Mouse (Mus musculus) brown adipose tissue, adult 24 weeks (tissue): ENCODE measurements around the gene Rbfox3. TPM values are rescaled to one million over a fixed set of nuclear protein-coding genes. Genes with fewer than 3 reads are reported as not detected.

Source experiments
- H3K27ac ChIP-seq: fragments of 200-500 bp; replicated peaks from 2 replicates; pipeline ENCODE4 v1.5.1; 2012; ENCODE audit warnings: low read depth, mild to moderate bottlenecking, low read length
- H3K4me1 ChIP-seq: fragments of 200-500 bp; 2 replicates; pipeline ENCODE4 v1.6.1; 2012; ENCODE audit warnings: low read length, mixed read lengths; ENCODE audit not compliant: control insufficient read depth, insufficient read depth, insufficient read length
- H3K4me3 ChIP-seq: fragments of 200-500 bp; 2 replicates; pipeline ENCODE4 v1.5.1; 2012; ENCODE audit warnings: low read depth, mild to moderate bottlenecking, low read length, moderate library complexity; ENCODE audit not compliant: insufficient read depth
- polyA plus RNA-seq: library from polyadenylated mRNA; stranded (reverse); fragments of >200 nt; gene quantifications from 2 replicates; pipeline ENCODE4 v1.2.4, GENCODE M21; 2012; ENCODE audit not compliant: missing spikeins, insufficient read depth, insufficient read length

Gene Rbfox3
- polyA plus RNA-seq, 1 experiment = not detected

DNA sequence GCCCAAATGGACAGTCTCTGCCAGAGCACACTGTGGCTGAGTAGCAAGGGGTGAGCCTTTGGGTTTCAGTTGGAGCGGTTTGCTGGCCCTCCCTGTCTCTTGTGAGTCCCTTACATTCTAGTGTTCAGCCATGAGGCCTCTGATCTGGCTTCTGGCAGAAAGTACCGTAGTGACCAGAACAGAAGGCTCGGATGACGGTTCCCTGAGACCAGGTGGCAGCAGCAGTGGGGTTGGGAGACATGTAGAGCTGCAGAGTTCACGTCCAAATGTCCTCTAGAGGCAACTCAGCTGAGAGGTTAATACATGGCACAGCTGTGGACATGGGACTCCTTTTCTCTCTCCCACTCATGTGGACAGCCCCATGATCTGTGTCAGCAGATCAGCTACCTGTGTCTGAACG, 404.3 kb downstream of the Rbfox3 start:
- Histone ChIP-seq H3K4me3 (no peak overlapping the region), H3K4me1 (no peaks in the 10 kb centered on the region), H3K27ac (no peak overlapping the region)

DNA sequence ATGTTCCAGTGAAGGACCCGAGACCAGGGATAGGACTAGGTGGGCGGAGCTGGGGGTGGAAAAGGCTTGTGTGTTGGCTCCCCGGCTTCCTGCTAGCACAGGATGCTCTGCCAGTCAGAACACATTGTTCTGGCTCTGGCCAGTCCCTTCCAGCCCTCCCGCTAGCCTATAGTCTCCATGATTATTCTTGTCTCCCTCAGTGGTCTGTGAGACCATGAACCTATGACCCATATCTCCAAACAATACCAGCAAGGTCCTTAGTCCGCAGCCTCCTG, 407.3 kb downstream of the Rbfox3 start:
- Histone ChIP-seq H3K27ac (no peak overlapping the region), H3K4me3 (no peak overlapping the region), H3K4me1 (no peaks in the 10 kb centered on the region)

DNA sequence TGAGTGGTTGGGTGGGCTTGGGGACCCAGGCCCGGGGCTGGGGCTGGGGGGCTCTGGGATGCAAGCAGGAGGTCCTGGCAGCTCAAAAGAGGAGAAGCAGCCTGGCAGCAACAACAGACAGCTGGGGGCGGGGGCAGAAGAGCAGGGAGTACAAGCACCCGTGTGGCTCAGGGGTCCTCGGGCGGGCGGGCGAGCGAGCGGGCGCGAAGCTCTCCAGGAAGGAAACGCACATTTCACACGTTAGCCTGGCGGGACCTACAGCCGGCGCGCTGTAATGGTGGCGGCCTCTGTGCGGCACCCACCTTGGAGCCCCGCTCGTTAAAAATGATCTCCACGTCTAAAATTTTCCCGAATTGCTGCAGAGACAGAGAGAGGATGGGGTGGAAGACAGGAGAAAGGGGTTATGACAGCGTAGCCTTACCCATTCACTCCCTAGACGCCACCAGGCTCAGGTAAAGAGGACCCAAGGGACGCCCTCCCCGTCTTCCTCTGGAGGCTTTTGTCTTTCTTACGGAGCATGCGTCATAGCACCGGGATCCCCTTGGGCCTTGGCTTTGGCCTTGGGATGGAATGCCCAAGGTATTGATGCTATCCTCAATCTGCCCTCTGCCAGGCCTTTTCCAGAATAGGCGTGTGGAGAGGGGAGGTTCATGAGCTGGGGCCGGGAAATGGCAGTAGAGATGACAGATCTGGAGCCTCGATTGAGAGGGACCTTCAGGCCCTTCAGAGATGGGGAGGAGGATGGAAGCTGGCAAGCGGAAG, 407.8 kb downstream of the Rbfox3 start:
- Histone ChIP-seq H3K4me3 (no peak overlapping the region), H3K27ac (no peak overlapping the region), H3K4me1 (no peaks in the 10 kb centered on the region)

DNA sequence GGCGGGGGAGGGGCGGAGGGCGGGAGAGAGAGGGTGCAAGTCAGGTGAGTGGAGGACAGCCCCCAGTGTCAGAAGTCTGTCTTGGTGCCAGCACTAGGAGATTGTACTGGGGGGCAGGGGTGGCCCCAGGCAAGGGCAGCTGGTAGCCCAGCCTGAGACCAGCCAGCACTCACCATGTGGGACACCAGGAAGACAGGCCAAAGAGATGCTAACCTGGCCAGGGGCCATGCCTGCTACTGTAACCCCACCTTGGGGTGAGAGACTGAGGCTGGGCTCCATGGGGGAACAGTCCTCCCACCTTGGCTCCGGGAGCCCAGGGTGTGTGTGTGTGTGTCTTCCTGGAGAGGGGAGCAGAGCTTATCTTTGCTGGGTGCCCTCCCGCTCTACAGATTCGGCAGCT, 408.4 kb downstream of the Rbfox3 start:
- Histone ChIP-seq H3K4me1 (no peaks in the 10 kb centered on the region), H3K4me3 (no peak overlapping the region), H3K27ac (no peak overlapping the region)

DNA sequence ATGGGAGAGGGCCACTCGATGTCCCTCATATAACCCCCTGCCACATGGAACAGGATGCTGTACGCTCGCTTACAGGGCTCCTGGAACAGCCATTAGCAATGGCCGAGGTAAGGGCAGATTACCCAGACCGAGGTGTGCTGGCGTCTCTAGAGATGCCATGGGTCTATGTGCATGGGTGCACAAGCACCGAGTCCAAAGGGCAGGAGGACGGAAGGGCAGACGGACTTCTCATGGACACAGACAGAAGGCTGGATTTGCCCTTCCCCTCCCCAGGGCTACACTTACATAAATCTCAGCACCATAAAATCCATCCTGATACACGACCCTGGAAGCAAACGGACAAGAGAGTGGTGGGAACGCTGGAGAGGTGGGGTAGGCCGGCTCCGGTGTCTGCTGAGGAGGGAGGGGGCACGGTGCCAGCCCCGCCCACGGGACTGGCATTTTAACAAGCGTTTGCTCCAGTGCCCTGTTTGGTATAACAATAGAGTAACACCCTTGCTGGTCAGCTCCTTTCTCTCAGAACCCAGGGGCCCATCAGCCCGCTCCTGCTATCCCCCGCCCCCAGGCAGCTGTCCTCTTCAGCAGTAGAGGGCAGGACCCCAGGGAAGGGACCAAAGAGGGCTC, 415.2 kb downstream of the Rbfox3 start:
- Histone ChIP-seq H3K4me1 (no peaks in the 10 kb centered on the region), H3K4me3 (no peak overlapping the region), H3K27ac (no peak overlapping the region)

DNA sequence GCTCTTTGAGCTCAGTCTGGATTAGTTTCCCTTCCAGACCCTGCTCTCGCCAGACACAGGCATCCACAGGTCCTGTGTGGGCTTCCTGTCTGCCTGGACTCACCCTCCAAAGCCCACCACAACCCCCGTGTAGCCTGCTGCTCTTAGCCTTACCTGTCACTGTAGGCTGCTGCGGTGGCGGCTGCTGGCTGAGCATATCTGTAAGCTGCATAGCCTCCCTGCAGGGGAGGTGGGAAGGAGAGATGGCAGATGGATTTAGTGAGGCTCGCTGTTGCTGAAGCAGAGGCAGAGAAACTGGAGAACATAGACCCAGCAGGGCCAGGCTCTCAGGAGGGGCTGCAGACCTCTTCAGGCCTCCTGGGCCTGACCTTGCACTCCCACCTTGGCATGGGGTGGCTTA, 416.3 kb downstream of the Rbfox3 start:
- no peak overlapping the region for H3K27ac ChIP-seq
- no peak overlapping the region for H3K4me3 ChIP-seq
- no peaks in the 10 kb centered on the region; the same call in 1 of the 2 replicates for H3K4me1 ChIP-seq

DNA sequence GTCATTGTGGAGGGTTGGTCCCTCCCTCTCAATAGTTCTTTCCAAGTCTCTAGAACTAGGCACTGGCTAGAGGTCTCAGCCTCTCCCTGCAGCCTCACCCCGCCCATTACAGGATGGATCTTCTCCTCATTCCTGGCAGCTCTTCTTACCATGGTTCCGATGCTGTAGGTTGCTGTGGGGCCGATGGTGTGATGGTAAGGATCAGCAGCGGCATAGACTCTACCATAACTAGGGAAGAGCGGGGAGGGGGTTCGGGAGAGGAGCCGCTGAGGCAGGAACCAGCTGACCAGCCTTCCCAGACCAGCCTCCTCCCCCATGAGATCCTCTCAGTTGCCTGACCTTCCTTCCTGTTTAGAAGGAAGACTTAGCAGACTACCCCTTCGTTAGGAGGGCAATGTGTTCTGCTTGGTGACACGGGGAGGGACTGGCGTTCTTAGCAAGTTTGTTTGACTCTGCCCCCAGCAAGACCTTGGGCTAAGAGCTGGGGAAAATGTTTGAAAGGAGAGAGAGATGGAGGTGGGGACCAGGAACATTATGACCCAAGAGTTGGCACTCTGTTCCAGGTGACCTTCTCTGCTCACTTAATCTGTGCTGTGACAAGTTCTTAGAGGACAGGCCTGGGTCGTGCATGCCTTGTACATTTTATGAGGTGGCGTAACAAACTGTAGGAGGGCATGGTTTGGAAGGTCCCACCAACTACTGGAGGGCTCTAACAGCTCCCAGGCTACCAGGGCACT, 417.2 kb downstream of the Rbfox3 start:
- no peaks in the 10 kb centered on the region; the same call in 1 of the 2 replicates for H3K4me1 ChIP-seq
- no peak overlapping the region for H3K4me3 ChIP-seq
- no peak overlapping the region for H3K27ac ChIP-seq

DNA sequence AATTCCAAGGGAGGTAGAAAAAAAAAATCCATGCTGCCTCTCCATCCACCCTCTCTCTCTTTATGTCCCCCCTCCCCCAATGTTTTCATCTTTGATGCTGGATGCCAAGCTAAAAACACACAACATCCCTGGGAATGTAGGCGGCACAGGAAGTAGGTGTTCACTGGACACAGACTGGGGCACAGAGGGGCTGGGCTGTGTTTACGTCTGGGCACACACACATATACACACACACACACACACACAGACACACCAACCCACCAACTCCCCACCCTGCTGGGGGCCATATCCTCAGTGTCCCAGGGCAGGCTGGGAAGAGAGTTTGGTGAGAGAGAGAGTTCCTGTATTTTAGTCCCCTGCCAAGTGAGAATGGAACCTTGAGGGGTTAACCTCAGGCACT, 417.9 kb downstream of the Rbfox3 start:
- Histone ChIP-seq H3K4me3 (no peak overlapping the region), H3K4me1 (no peaks in the 10 kb centered on the region; the same call in 1 of the 2 replicates), H3K27ac (no peak overlapping the region)

DNA sequence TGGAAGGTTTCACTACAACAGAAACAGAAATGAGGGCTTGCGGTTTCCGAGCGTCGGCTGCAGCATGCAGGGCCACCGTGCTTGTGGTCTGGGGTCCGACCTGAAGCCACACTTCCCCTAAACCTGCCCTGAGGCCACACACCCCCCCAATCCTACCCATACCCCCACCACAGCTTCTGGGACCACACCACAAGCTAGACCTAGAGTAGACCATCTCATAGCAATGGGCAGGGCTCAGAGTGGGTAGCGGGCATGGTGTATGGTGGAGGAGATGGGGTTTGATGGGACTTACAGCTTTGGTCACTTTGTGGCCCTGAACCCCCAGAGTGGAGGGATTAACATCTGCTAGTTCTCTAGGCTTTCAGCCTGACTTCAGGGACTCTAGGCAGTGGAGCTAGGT, 420.2 kb downstream of the Rbfox3 start:
- H3K4me3 ChIP-seq = no peak overlapping the region
- H3K4me1 ChIP-seq = no peaks in the 10 kb centered on the region; the same call in 1 of the 2 replicates
- H3K27ac ChIP-seq = no peak overlapping the region

DNA sequence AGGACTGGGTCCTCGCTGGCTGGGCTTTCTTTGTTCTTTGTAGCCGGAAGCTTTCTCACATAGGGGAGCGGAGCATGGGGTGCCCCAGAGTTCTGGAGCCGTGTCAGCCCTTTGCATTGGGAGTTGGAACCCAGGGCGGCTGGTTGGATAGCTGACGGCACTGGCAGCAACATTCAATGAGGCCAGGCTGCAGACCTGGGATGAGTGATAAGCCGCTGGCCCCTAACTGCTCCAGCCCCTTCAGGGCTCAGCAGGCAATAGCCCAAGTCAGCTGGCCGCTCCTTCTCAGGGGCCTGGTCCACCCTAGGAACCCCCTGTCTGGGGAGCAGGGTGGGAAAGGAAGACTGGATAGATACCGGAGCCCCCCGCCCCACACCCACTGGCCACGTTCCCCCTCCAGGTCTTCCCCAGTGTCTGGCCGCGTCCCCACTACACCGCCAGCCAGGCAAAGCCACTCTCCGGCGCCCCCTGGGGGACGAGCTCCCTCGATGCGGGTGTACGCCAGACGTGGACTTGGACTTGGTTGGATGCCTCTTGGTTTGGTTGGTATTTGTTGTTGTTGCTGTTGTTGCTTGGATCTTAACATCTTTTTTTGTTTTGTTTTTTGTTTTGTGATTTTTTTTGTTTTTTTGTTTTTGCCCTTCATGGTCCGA, 420.7 kb downstream of the Rbfox3 start:
- Histone ChIP-seq H3K4me3 (no peak overlapping the region), H3K4me1 (no peaks in the 10 kb centered on the region; the same call in 1 of the 2 replicates), H3K27ac (no peak overlapping the region)

DNA sequence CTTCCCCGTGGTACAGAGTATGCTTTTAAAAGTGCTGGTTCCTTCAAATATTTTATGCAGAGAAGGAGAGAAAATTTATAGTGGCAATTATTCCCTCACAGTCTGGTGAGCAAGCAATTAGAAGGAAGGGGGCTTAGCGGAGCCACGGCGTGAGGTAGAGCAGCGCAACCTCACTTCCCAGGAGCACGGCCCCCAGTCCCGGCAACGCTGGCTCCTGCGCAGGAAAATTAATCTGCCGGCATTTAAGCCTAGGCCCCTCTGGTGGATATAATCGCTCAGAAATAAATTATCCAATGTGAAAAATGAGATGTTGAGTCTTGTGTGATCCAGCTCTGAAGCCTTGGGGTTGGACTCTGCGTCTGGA, 422.5 kb downstream of the Rbfox3 start:
- Histone ChIP-seq H3K4me1 (no peaks in the 10 kb centered on the region; the same call in 1 of the 2 replicates), H3K27ac (no peak overlapping the region), H3K4me3 (no peak overlapping the region)

DNA sequence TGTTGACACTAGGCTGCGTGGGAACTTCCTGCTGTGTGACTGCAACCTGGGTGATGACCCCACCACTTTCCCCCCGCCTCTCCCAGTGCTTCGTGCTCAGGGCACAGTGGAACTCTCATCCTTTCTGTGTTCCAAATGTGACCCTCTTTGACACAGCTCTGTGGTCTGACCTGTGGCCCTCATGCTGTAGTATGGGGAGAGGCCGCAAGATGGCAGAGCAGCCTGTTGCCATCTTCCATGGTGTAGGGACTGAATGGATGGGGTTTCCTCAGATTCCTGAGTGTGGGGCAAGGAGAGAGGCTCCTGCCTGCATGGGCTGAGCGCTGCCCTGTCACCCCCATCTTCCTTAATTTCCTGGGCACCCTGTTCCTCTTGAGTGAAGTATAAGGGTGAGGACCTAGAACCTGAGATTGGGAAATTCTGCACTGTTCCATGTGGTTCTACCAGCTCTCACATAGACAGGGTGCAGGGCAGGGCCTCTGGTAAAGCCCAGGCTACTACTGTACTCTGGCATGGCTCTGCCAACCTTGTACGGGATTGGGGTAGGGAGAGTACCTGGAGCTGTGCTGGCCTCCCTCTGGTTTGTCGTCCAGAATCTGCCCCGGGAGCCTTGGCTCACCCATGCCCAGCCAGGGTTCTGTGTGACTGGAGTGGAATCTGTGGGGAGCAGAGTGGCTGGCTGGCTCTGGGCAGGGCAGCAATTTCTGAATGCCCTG, 423.0 kb downstream of the Rbfox3 start:
- H3K4me1 ChIP-seq = no peaks in the 10 kb centered on the region; the same call in 1 of the 2 replicates
- no peak overlapping the region for H3K4me3 ChIP-seq

DNA sequence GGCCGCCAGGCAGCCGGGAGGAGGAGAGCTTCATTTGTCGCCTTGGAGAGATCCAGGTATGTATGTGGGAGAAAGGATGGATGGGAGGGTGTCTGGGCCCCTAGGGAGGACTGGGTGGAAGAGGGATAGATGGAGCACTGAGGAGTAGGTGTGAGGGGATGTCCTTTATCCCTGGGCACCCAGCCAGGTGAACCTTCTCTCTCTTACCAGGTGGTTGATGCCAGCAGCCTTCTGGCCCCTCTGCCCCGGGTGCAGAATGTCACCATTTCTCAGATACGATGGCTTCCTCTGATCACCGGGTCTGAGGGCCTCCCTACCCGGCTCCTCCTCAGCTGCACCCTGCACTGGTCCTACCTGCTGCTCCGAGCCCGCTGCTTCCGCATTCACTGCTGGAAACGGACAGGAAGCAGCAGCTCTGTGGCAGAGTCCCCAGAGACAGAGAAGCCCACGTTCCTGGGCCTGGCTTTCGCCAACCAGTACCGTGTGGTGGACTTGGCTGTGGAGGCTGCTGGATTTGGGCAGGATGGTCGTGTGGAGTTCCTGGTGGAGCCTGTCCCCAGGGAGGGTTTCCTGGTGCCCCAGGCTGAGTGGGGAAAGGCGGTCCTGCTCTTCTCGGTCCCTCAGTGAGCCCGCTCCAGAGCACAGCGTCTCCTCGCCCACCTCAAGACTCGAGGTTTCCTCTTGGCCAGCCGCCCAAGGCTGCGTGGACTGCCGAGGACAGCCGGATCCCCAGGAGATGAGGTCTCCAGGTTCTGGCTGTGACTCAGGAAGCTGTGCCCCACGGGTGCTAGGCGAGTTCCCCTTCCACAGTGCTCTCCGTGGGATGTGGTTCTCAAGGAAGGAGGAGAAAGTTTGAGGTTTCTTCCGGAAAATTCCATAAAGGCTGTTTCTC, 424.3 kb downstream of the Rbfox3 start:
- 0 out of 2 replicates have a peak overlapping the region, but pooled peaks have one; percentile 5 for H3K27ac ChIP-seq
- peak overlapping the region; percentile 21 for H3K4me3 ChIP-seq
- no peaks in the 10 kb centered on the region; the same call in 1 of the 2 replicates for H3K4me1 ChIP-seq

More for the DNA sequence above, 423.0 kb downstream of the Rbfox3 start:
- no peak overlapping the region for H3K27ac ChIP-seq

DNA sequence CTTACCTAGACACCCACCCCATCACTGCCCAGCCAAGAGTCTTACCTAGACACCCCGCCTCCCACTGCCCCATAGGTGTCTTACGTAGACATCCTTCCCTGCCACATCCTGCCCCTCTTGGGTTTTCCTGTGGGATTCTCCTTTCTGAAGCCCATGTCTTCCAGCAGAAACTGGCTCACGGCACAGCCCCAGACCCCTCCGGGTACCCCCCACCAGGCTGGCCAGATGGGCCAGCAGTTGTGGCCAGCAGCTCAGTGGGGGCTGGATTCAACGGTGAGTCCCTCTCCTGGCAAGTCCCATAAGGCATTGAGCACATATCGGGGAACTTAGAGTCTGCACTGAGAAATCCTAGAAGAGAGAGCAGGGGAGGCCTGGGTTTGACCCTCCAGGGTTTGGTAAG, 425.1 kb downstream of the Rbfox3 start:
- Histone ChIP-seq H3K27ac (no peak overlapping the region), H3K4me1 (no peaks in the 10 kb centered on the region; the same call in 1 of the 2 replicates), H3K4me3 (no peak overlapping the region)
